Mouse (Mus musculus): ENCODE measurements at regions not wholly inside any gene's neighbourhood (a gene's known extent, or its start where the extent isn't known, plus 50 kb on each side); places are given as distances from the start of the nearest gene placed in this dataset.
A peak's percentile ranks its signal among the peaks of the same experiment; 100 is the strongest.
"Not testable (repeated sequence)": the region's sequence is repeated elsewhere in the genome, so short reads cannot be mapped to it uniquely, and the experiment has no call there.

GRCm38 (mm10) chr13:3406236-3407017 is 131.4 kb upstream of the Gdi2 start:
- peaks cover 10% of the 10 kb centered on the region for H3K9me3 ChIP-seq (replicated peaks)
- not testable (repeated sequence) for H3K4me1 ChIP-seq; H3K27me3 ChIP-seq (ENCODE audit: low read depth, poor library complexity, severe bottlenecking); H3K27ac ChIP-seq (replicated peaks); H3K4me3 ChIP-seq; H3K36me3 ChIP-seq
- peak; percentile 59 for DNase-seq (ENCODE audit: low spot score)
- 45% methylated on average over 8 of the region's 8 CpGs for WGBS

- 70% methylated on average over 3 of the region's 3 CpGs for WGBS
- H3K36me3 ChIP-seq; H3K27ac ChIP-seq (replicated peaks); H3K4me1 ChIP-seq; H3K4me3 ChIP-seq; DNase-seq (ENCODE audit: low spot score); H3K27me3 ChIP-seq (ENCODE audit: low read depth, poor library complexity, severe bottlenecking): not testable (repeated sequence)
- H3K9me3 ChIP-seq (replicated peaks), result peaks cover 16% of the 10 kb centered on the region
These were observed 127.6 kb upstream of the Gdi2 start for GRCm38 (mm10) chr13:3410281-3410680.

- no peak overlapping the region for H3K4me3 ChIP-seq
- no peak overlapping the region for H3K27ac ChIP-seq (replicated peaks)
- H3K9me3 ChIP-seq (replicated peaks), result peaks cover 36% of the 10 kb centered on the region
- H3K27me3 ChIP-seq (ENCODE audit: low read depth, poor library complexity, severe bottlenecking), result no peaks in the 10 kb centered on the region
- no peak for DNase-seq (ENCODE audit: low spot score)
- no peaks in the 10 kb centered on the region for H3K4me1 ChIP-seq
- WGBS, result 76% methylated on average over 1 of the region's 1 CpGs
- H3K36me3 ChIP-seq, result no peaks in the 10 kb centered on the region
These were observed 120.8 kb upstream of the Gdi2 start for GRCm38 (mm10) chr13:3417026-3417425.

- H3K4me3 ChIP-seq; H3K27me3 ChIP-seq (ENCODE audit: low read depth, poor library complexity, severe bottlenecking); DNase-seq (ENCODE audit: low spot score); H3K27ac ChIP-seq (replicated peaks); H3K4me1 ChIP-seq; H3K36me3 ChIP-seq: not testable (repeated sequence)
- peaks cover 11% of the 10 kb centered on the region for H3K9me3 ChIP-seq (replicated peaks)
- WGBS, result 87% methylated on average over 6 of the region's 6 CpGs
These were observed 82.5 kb upstream of the Gdi2 start for GRCm38 (mm10) chr13:3455374-3455773.

DNA sequence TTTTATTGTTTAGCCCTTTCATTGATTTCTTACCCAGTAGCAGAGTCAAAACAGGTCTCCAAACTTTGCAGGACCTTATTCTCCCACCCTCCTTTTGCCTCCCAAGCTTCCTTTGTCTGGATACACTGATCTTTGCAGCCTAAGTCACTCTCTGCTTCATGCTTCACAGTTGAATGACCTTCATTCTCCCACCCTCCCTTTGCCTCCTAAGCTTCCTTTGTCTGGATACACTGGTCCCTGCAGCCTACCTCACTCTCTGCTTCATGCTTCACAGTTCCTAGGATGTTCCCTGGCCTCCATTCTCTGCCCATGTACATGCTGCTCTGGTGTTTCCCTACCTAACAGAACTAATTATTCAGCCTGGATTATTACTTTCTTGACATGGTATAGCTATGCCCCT is 61.0 kb upstream of the Gdi2 start:
- Histone ChIP-seq H3K4me3 (no peak overlapping the region), H3K9me3 (replicated peaks) (peaks cover 6% of the 10 kb centered on the region; the same call in 1 of the 2 replicates), H3K27ac (replicated peaks) (peak overlapping the region; percentile 91), H3K4me1 (peaks cover 29% of the 10 kb centered on the region), H3K36me3 (peaks cover 24% of the 10 kb centered on the region), H3K27me3 (ENCODE audit: low read depth, poor library complexity, severe bottlenecking) (no peaks in the 10 kb centered on the region)
- DNase-seq (ENCODE audit: low spot score), result peak; percentile 47

- Histone ChIP-seq H3K4me3 (peak overlapping the region; percentile 77), H3K4me1 (peaks cover 29% of the 10 kb centered on the region), H3K9me3 (replicated peaks) (peaks cover 10% of the 10 kb centered on the region; the same call in 1 of the 2 replicates), H3K27ac (replicated peaks) (peak overlapping the region; percentile 91), H3K36me3 (peaks cover 37% of the 10 kb centered on the region), H3K27me3 (ENCODE audit: low read depth, poor library complexity, severe bottlenecking) (no peaks in the 10 kb centered on the region)
- 2% methylated on average over 43 of the region's 45 CpGs for WGBS
- DNase-seq (ENCODE audit: low spot score), result peak; percentile 90
These were observed 59.7 kb upstream of the Gdi2 start for GRCm38 (mm10) chr13:3477997-3478728.

Data from midbrain, embryonic 10.5 days (tissue).